Comparison of ENCODE assay signal across 8 mouse cellular contexts in the genomic region with DNA sequence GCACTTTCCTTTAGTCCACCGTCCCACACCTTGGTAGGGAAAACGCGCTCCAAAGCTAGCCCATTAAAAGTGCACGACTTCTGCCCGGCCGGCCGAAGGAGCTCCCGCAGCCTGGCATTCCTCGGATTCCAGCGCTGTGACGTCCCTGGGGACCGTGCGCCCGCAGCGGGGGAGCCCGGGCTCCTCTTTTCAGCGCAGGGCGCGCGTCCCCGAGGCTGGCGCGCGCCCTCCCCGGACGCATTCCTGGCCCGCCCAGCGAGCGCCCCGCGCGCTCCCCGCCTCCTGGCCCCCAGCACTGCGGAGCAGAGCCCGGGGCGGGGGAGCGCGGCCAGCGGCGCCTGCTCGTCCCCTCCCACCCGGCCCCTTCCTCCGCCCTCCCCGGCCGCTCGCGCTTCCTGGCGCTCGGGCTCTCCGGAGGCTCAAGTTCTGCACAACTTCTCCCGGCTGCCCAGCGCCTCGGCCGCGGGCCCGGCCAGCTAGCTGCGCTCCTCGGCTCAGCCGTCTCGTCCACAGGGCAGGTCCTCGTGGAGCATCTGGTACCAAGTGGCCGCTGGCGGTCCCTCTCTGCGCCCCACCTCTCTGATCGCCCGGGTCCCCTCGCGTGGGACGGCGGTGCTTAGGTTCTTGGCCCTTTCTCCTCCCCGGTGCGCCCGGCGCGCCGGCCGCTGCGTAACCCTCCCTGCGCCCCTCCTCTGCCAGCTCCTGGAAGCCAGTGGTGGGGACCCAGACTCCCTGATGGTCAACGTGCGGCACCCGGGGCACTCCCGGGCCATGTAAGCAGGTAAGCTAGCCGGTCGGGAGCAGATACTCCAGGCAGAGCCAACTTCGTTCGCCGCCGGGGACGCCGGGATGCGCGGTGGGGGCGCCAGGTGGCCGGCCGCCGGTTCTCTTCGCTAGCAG. TPM values are rescaled to one million over a fixed set of nuclear protein-coding genes. Genes with fewer than 3 reads are reported as not detected.
DNase-seq lines count a peak whose midpoint lies in the region; ATAC-seq lines count a peak whose summit lies in the region.

A gene (plus strand): TSS at position 385 of the 900 bp plus-strand sequence.

- peak within 1 kb of the TSS; percentile 63 for H3K4me3 ChIP-seq in forebrain, embryonic 11.5 days (ENCODE audit: low read depth, low read length)
- H3K4me3 ChIP-seq in lung, embryonic 16.5 days (ENCODE audit: low read length) = peak within 1 kb of the TSS; percentile 82

- WGBS in forebrain, embryonic 11.5 days = under 1% methylated on average over 76 of the region's 98 CpGs
- WGBS in lung, embryonic 16.5 days = under 1% methylated on average over 77 of the region's 98 CpGs

- no peaks in the 10 kb centered on the region for H3K36me3 ChIP-seq in forebrain, embryonic 11.5 days (ENCODE audit: control insufficient read depth, insufficient read depth, low read length)
- no peaks in the 10 kb centered on the region for H3K36me3 ChIP-seq in lung, embryonic 16.5 days (ENCODE audit: control insufficient read depth, insufficient read depth, low read length)

- DNase-seq in spleen, adult 18-20 months = peak; percentile 47 to 49
- DNase-seq in spleen, adult 12 weeks (ENCODE audit: low spot score) = no peak
- peak; percentile 89 for DNase-seq in forebrain, embryonic 11.5 days (ENCODE audit: low spot score)
- DNase-seq in heart, postnatal 10 days = peak; percentile 90 to 91
- DNase-seq in kidney, postnatal 4 days = peak; percentile 92 to 96
- DNase-seq in retina, postnatal 1 day = peak; percentile 88
- DNase-seq in urinary bladder, postnatal 25 days (ENCODE audit: low spot score) = peak; percentile 77

- peak within 1 kb of the TSS; percentile 92 for H3K4me2 ChIP-seq in forebrain, embryonic 11.5 days (ENCODE audit: low read depth, low read length, severe bottlenecking)
- peak within 1 kb of the TSS; percentile 79 for H3K4me2 ChIP-seq in lung, embryonic 16.5 days (ENCODE audit: low read depth, low read length)

- ATAC-seq in forebrain, embryonic 11.5 days (replicated peaks; ENCODE audit: low FRiP score) = peak; percentile 91
- ATAC-seq in lung, embryonic 16.5 days (ENCODE audit: low read depth) = peak; percentile 94

- peaks cover 8% of the 10 kb centered on the region for H3K27me3 ChIP-seq in forebrain, embryonic 11.5 days (ENCODE audit: control insufficient read depth, insufficient read depth, low read length)
- H3K27me3 ChIP-seq in lung, embryonic 16.5 days (ENCODE audit: control insufficient read depth, insufficient read depth, low read depth, low read length) = no peaks in the 10 kb centered on the region

- no peaks in the 10 kb centered on the region for H3K9me3 ChIP-seq in forebrain, embryonic 11.5 days (ENCODE audit: control insufficient read depth, low read length)
- H3K9me3 ChIP-seq in lung, embryonic 16.5 days (ENCODE audit: control insufficient read depth, low read length) = no peaks in the 10 kb centered on the region

- H3K27ac ChIP-seq in forebrain, embryonic 11.5 days (ENCODE audit: low read depth, low read length) = no peak within 1 kb of the TSS; the same call in 1 of the 2 replicates
- H3K27ac ChIP-seq in lung, embryonic 16.5 days (ENCODE audit: low read length) = peak within 1 kb of the TSS; percentile 95

- intact Hi-C loops in heart, postnatal 10 days (cut with DNase I) = loop anchor here (2.0 kb wide), 1 partner anchor 91 kb away; no protein-coding TSS in a partner anchor

- H3K4me1 ChIP-seq in forebrain, embryonic 11.5 days (replicated peaks; ENCODE audit: control insufficient read depth, insufficient read depth, low read length) = peaks cover 7% of the 10 kb centered on the region
- H3K4me1 ChIP-seq in lung, embryonic 16.5 days (replicated peaks; ENCODE audit: control insufficient read depth, insufficient read depth, low read length) = peaks cover 27% of the 10 kb centered on the region

- H3K9ac ChIP-seq in forebrain, embryonic 11.5 days (ENCODE audit: low read length) = peak within 1 kb of the TSS; percentile 68
- peak within 1 kb of the TSS; percentile 89 for H3K9ac ChIP-seq in lung, embryonic 16.5 days (ENCODE audit: low read length)

RNA-seq across cellular contexts. Expression of the gene that starts here (rescaled TPM):
- polyA plus RNA-seq in forebrain, embryonic 11.5 days (2014; fragmentation: Nextera tagmentation; extraction: Ambion mirVana) = 4.5 and 5.1 TPM in 2 replicates
- total RNA-seq in heart, postnatal 10 days (2021) = 10 to 100 TPM; 34.4 to 35.2 TPM
- 7.4 and 7.9 TPM in 2 replicates for polyA plus RNA-seq in lung, embryonic 16.5 days (2015; fragmentation: Nextera tagmentation; extraction: Ambion mirVana)
